Mouse (Mus musculus): ENCODE measurements around the gene Gtf2ird2. TPM values are rescaled to one million over a fixed set of nuclear protein-coding genes. Genes with fewer than 3 reads are reported as not detected.

Gene Gtf2ird2
- 4.5 and 7.1 TPM in 2 replicates for polyA plus RNA-seq (2011; ENCODE audit: insufficient read length, low read depth, missing spikeins)

DNA sequence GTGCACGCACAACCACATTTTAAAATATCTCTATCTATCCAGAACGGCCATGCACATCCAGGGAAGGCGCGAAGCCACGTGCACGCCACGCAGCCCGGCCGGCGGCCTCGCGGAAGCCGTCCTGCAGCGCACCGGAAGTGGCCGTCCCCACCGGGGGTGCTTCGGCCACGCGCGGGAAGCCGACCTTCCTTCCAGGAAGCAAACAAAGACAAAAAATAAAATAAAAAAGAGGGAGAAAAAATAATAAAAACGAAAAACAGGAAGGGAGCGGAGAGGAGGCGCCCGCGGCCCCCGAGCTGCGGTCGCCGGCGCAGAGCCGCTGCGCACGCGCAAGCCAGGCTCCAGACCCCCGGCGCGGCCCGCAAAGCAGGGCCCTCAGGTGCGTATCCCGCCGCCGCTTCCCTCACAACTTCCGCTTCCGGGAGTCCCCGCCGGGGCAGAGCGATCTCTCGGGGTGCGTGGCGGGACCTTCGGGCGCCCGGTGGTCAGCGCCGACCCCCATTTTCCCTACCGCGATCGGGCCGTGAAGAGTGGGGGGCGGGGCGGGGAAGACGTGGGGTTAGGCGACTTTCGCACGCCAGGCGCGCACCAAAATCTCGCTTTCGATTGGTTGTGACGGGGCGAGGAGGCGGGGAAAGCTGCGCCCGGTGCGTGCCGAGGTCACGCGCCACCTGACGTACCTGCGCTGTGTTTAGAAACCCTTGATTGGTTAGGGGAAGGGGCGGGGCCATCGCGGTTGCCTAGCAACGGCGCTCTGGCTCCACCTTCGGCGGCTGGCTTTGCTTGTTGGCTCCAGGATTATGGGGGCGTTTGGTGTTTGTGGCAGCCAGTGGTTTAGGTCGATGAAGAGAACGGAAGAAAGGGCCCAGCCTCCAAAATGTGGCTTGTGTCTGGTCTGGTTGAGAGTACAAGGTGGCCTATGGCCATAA lies at the start of gene Gtf2ird2:
TSS of gene Gtf2ird2 (plus strand) at position 140 of the 929 bp plus-strand sequence.
- H3K27ac ChIP-seq (ENCODE audit: insufficient read depth, low read length) = peak within 1 kb of the TSS; percentile 70
- H3K4me3 ChIP-seq (ENCODE audit: insufficient read depth, low read length) = peak within 1 kb of the TSS; percentile 51
- H3K4me1 ChIP-seq (ENCODE audit: control insufficient read depth, insufficient read depth, low read length) = no peaks in the 10 kb centered on the region; the same call in 1 of the 2 replicates
- TF ChIP-seq POLR2A (IDR thresholded peaks at IDR 0.05; ENCODE audit: low read depth, low read length) (peak; percentile 56), CTCF (IDR thresholded peaks at IDR 0.05; ENCODE audit: borderline replicate concordance, insufficient read depth, low read length) (no peak)

DNA sequence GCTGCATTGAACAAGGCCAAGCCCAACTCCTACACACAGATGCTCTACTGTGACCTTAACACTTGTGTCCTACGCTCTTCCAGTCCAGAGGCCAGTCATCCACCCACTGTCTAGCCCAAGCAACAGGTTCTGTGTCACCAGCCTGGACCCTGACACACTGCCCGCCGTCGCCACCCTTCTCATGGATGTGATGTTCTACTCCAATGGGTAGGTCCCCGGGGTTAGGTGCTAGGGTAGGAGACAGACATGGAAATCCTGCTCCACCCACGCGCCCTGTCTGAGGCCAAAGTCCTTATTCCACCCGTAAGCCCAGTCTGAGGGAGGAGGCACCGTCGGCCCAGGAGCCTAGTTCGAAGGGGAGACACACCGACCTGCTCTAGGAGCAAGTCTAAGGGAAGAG lies 47.8 kb upstream of the Gtf2ird2 start:
- peaks cover 2% of the 10 kb centered on the region; the same call in 1 of the 2 replicates for H3K4me1 ChIP-seq (ENCODE audit: control insufficient read depth, insufficient read depth, low read length)
- H3K4me3 ChIP-seq (ENCODE audit: insufficient read depth, low read length) = no peak overlapping the region
- H3K27ac ChIP-seq (ENCODE audit: insufficient read depth, low read length) = no peak overlapping the region
- TF ChIP-seq POLR2A (IDR thresholded peaks at IDR 0.05; ENCODE audit: low read depth, low read length) = no peak

DNA sequence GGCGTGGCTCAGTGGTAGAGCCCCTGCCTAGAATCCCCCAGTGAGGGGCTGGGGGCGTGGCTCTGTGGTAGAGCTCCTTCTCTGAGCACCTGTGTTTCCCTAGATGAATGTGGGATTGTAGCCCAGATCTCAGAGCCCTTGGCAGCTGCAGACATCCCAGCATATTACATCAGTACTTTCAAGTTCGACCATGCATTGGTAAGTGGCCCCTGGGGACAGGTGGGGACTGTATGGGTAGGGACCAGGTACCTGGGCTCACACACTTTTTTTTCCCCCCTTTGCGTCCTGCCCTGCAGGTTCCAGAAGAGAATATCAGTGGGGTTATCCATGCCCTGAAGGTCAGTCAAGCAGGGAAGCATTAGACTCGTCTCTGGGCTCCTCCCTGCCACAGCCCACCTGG lies 45.9 kb upstream of the Gtf2ird2 start:
- Histone ChIP-seq H3K27ac (ENCODE audit: insufficient read depth, low read length) (no peak overlapping the region), H3K4me3 (ENCODE audit: insufficient read depth, low read length) (no peak overlapping the region), H3K4me1 (ENCODE audit: control insufficient read depth, insufficient read depth, low read length) (no peaks in the 10 kb centered on the region)
- TF ChIP-seq CTCF (IDR thresholded peaks at IDR 0.05; ENCODE audit: borderline replicate concordance, insufficient read depth, low read length) = no peak
- no peak for TF ChIP-seq POLR2A (IDR thresholded peaks at IDR 0.05; ENCODE audit: low read depth, low read length)

DNA sequence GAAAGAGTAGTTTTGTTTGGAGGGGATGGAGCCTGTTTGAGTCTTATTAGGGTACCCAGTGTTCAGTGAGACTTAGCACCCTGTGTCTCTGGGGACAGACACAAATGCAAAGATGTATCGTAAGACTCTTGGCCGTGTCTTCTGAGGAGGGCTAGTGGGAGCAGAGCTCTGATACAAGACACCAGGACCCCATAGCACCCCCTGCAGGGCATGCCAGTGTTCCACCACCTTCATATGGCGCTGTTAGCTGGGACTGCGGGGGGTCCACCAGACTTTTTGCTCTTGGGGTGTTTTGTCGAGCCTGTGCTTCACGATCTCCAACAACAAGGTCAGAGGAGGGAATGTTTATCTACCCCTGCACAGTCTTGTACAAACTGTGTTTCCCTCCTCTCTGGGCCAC lies 44.4 kb upstream of the Gtf2ird2 start:
- no peak overlapping the region for H3K27ac ChIP-seq (ENCODE audit: insufficient read depth, low read length)
- H3K4me3 ChIP-seq (ENCODE audit: insufficient read depth, low read length) = no peak overlapping the region
- TF ChIP-seq POLR2A (IDR thresholded peaks at IDR 0.05; ENCODE audit: low read depth, low read length) (no peak), CTCF (IDR thresholded peaks at IDR 0.05; ENCODE audit: borderline replicate concordance, insufficient read depth, low read length) (no peak)
- H3K4me1 ChIP-seq (ENCODE audit: control insufficient read depth, insufficient read depth, low read length) = no peaks in the 10 kb centered on the region

DNA sequence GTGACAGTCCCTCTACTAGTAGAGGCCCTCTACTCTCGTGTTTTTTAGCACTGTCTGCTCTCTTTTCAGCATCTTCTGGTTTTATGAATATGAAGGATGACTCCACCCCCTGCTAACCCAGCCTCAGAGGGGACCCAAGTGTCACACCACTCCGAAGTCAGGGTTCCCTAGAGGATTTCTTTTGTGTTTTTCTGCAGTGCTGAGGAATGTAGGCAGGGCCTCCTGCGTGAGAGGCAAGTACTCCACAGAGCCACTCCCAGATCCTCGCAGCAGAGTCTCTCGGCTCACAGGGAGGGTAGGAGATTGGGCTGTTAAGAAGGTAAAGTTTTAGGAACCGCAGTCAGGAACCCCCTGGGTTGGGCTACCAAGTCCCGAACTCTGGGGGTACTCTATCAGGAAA lies 42.6 kb upstream of the Gtf2ird2 start:
- no peaks in the 10 kb centered on the region for H3K4me1 ChIP-seq (ENCODE audit: control insufficient read depth, insufficient read depth, low read length)
- no peak overlapping the region for H3K4me3 ChIP-seq (ENCODE audit: insufficient read depth, low read length)
- H3K27ac ChIP-seq (ENCODE audit: insufficient read depth, low read length) = no peak overlapping the region
- TF ChIP-seq CTCF (IDR thresholded peaks at IDR 0.05; ENCODE audit: borderline replicate concordance, insufficient read depth, low read length) = no peak
- no peak for TF ChIP-seq POLR2A (IDR thresholded peaks at IDR 0.05; ENCODE audit: low read depth, low read length)

DNA sequence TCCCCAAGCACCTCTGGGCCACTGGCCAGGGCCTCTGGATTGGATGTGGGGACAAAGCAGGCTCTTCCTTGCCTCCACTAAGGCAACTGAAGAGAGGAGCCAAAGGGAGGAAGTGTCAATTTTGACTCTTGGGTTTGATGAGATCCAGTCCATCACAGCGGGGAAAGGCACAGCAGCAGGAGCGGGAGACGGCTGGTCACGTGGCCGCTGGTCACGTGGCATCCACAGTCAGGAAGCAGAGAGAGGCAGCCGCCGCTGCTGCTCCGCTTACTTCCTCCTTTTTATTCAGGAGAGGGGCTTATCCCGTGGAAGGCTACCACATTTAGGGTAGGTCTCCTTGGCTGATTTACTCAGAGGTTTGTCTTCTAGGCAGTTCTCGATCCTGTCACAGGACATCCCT lies 41.4 kb upstream of the Gtf2ird2 start:
- Histone ChIP-seq H3K4me1 (ENCODE audit: control insufficient read depth, insufficient read depth, low read length) (no peaks in the 10 kb centered on the region; the same call in 1 of the 2 replicates), H3K27ac (ENCODE audit: insufficient read depth, low read length) (no peak overlapping the region), H3K4me3 (ENCODE audit: insufficient read depth, low read length) (no peak overlapping the region)
- no peak for TF ChIP-seq POLR2A (IDR thresholded peaks at IDR 0.05; ENCODE audit: low read depth, low read length)
- TF ChIP-seq CTCF (IDR thresholded peaks at IDR 0.05; ENCODE audit: borderline replicate concordance, insufficient read depth, low read length) = no peak

DNA sequence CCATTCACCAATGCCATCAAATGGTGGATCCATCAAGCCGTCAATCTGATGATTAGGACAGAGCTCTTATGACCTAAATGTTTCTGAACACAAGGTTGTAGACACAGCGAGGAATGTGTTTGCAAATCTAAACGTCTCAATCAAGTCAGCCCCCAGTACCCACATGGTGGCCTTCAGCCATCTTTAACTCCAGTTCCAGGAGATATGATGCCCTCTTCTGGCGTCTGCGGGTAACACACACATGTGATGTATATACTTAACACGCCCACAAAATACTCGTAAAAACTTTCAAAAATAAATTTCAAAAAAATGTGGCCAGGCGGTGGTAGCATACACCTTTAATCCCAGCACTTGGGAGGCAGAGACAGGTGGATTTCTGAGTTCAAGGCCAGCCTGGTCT lies 38.8 kb upstream of the Gtf2ird2 start:
- H3K27ac ChIP-seq (ENCODE audit: insufficient read depth, low read length) = no peak overlapping the region
- H3K4me3 ChIP-seq (ENCODE audit: insufficient read depth, low read length) = no peak overlapping the region
- no peak for TF ChIP-seq CTCF (IDR thresholded peaks at IDR 0.05; ENCODE audit: borderline replicate concordance, insufficient read depth, low read length)
- no peak for TF ChIP-seq POLR2A (IDR thresholded peaks at IDR 0.05; ENCODE audit: low read depth, low read length)
- no peaks in the 10 kb centered on the region; the same call in 1 of the 2 replicates for H3K4me1 ChIP-seq (ENCODE audit: control insufficient read depth, insufficient read depth, low read length)

DNA sequence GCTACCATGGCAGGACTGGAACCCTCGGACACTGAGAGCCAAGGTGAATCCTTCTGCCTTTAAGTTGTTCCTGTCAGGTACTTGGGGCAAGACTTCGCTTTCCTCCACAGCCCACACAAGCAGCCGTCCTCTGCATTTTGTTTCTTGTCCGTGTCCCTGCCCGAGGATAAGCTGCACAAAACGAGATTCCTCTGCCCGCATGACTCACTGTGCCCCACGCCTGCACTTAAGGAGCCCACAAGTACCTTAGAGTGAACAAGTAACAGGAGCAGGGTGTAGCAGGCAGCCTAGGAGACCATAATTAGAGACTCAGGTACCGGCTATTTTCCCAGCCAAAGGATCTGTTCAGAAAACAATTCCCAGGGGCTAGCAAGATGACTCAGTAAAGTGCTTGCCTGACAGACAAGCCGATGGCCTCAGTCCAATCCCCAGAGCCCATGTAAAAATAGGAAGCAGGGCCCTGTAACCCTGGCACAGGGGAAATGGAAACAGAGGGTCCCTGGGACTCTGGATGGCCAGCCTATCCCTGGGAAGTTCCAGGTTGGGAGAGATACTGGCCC lies 36.5 kb upstream of the Gtf2ird2 start:
- H3K27ac ChIP-seq (ENCODE audit: insufficient read depth, low read length) = no peak overlapping the region
- TF ChIP-seq POLR2A (IDR thresholded peaks at IDR 0.05; ENCODE audit: low read depth, low read length) = no peak
- no peak for TF ChIP-seq CTCF (IDR thresholded peaks at IDR 0.05; ENCODE audit: borderline replicate concordance, insufficient read depth, low read length)
- no peak overlapping the region for H3K4me3 ChIP-seq (ENCODE audit: insufficient read depth, low read length)
- H3K4me1 ChIP-seq (ENCODE audit: control insufficient read depth, insufficient read depth, low read length) = no peaks in the 10 kb centered on the region; the same call in 1 of the 2 replicates

DNA sequence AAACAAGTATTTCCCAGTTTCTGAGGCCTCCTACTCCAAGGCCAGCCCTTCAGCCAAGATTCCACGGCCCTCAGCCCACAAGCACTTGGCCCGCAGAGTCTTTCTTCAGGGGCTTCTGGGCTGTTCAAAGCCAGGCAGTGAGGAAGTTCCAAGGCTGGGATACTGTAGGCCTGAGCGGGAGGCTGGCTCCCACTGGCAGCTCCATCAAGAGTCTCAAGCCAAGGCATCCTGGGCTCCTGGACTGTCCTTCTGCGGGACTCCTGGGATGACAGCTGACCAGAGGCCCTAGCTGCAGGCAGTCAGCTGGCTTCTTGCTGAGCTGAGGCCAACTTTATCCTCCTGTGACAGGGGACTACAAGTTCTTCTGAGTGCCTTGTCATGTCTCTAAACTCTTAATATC lies 35.7 kb upstream of the Gtf2ird2 start:
- H3K4me1 ChIP-seq (ENCODE audit: control insufficient read depth, insufficient read depth, low read length) = no peaks in the 10 kb centered on the region; the same call in 1 of the 2 replicates
- no peak overlapping the region for H3K4me3 ChIP-seq (ENCODE audit: insufficient read depth, low read length)
- TF ChIP-seq CTCF (IDR thresholded peaks at IDR 0.05; ENCODE audit: borderline replicate concordance, insufficient read depth, low read length) = no peak
- TF ChIP-seq POLR2A (IDR thresholded peaks at IDR 0.05; ENCODE audit: low read depth, low read length) = no peak
- no peak overlapping the region for H3K27ac ChIP-seq (ENCODE audit: insufficient read depth, low read length)

DNA sequence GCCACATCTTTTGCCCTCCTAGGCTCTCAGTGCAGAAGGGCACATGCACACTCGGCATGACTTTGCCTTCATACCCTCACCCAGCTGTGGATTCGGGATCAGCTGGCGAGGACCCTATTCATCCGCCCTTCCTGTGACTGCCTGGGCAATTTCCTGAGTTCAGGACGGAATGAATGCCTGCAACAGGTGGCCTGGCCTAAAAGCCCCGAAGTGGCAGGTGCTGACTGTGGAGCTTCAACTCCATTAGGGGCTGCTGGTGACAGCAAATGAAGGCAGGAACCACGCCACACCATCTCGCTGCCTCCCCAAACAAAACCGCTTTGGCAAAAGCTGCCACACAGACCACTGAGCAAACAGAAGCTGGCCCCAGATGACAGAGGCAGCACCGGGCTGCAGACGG lies 31.9 kb upstream of the Gtf2ird2 start:
- no peaks in the 10 kb centered on the region; the same call in 1 of the 2 replicates for H3K4me1 ChIP-seq (ENCODE audit: control insufficient read depth, insufficient read depth, low read length)
- no peak for TF ChIP-seq CTCF (IDR thresholded peaks at IDR 0.05; ENCODE audit: borderline replicate concordance, insufficient read depth, low read length)
- no peak for TF ChIP-seq POLR2A (IDR thresholded peaks at IDR 0.05; ENCODE audit: low read depth, low read length)
- H3K4me3 ChIP-seq (ENCODE audit: insufficient read depth, low read length) = no peak overlapping the region
- H3K27ac ChIP-seq (ENCODE audit: insufficient read depth, low read length) = no peak overlapping the region

Data from embryonic fibroblast, embryonic 13.5 days (primary cell).